Mouse (Mus musculus) embryonic facial prominence, embryonic 13.5 days (tissue): ENCODE data around the gene Trak2. TPM values are rescaled to one million over a fixed set of nuclear protein-coding genes. Genes with fewer than 3 reads are reported as not detected.
"Not testable (repeated sequence)": the region's sequence is repeated elsewhere in the genome, so short reads cannot be mapped to it uniquely, and the experiment has no call there.

Experiments used
- ATAC-seq: fragments of 200-750 bp; cut with Nextera tagmentation; 2 replicates; pipeline ENCODE4 v1.8.0; 2017; ENCODE audit warnings: low read depth; ENCODE audit not compliant: insufficient number of reproducible peaks, insufficient read depth, low FRiP score, low TSS enrichment
- H3K27ac ChIP-seq: fragments of 300-500 bp; sonication (generic); 2 replicates; pipeline ENCODE4 v1.5.1; 2015; ENCODE audit warnings: moderate library complexity, mild to moderate bottlenecking, inconsistent platforms
- H3K27me3 ChIP-seq: fragments of 300-500 bp; sonication (generic); 2 replicates; pipeline ENCODE4 v1.6.1; 2015; ENCODE audit warnings: mild to moderate bottlenecking, inconsistent platforms
- H3K36me3 ChIP-seq: fragments of 300-500 bp; sonication (generic); 2 replicates; pipeline ENCODE4 v1.6.1; 2015; ENCODE audit warnings: mild to moderate bottlenecking, inconsistent platforms
- H3K4me1 ChIP-seq: fragments of 300-500 bp; sonication (generic); 2 replicates; pipeline ENCODE4 v1.6.1; 2015; ENCODE audit warnings: inconsistent platforms
- H3K4me2 ChIP-seq: fragments of 300-500 bp; sonication (generic); 2 replicates; pipeline ENCODE4 v1.6.1; 2015; ENCODE audit warnings: moderate library complexity, mild to moderate bottlenecking, inconsistent platforms
- H3K4me3 ChIP-seq: fragments of 300-500 bp; sonication (generic); 2 replicates; pipeline ENCODE4 v1.5.1; 2015; ENCODE audit warnings: mild to moderate bottlenecking, inconsistent platforms
- H3K9ac ChIP-seq: fragments of 300-500 bp; sonication (generic); 2 replicates; pipeline ENCODE4 v1.6.1; 2015; ENCODE audit warnings: mild to moderate bottlenecking, inconsistent platforms
- H3K9me3 ChIP-seq: fragments of 300-500 bp; sonication (generic); 2 replicates; pipeline ENCODE4 v1.6.1; 2016; ENCODE audit warnings: inconsistent platforms
- WGBS: fragments of 180-500 bp; shearing (Covaris S2); methylation state at CpG from one replicate; pipeline ENCODE4 v1.1.7; 2015; ENCODE audit warnings: mixed read lengths; 5-methylcytosine and 5-hydroxymethylcytosine counted together
- polyA plus RNA-seq: library from polyadenylated mRNA; unstranded; fragments of >200 nt; fragmentation: Nextera tagmentation; extraction: Ambion mirVana; gene quantifications from 2 replicates; pipeline ENCODE4 v1.2.1, GENCODE M21; 2015

Trak2 gene
- polyA plus RNA-seq, 1 experiment from 2014 or later = 11.3 TPM

GRCm38 (mm10) chr1:58859738-58860365 is 113.4 kb downstream of the Trak2 start:
- H3K4me3 ChIP-seq, H3K27ac ChIP-seq, H3K4me2 ChIP-seq, ATAC-seq, H3K9me3 ChIP-seq, H3K27me3 ChIP-seq, H3K9ac ChIP-seq, H3K36me3 ChIP-seq, H3K4me1 ChIP-seq: not testable (repeated sequence)
- 77% methylated on average over 13 of the region's 13 CpGs for WGBS

GRCm38 (mm10) chr1:58859131-58859530 is 114.1 kb downstream of the Trak2 start:
- 84% methylated on average over 4 of the region's 4 CpGs for WGBS
- not testable (repeated sequence) for H3K36me3 ChIP-seq, ATAC-seq

GRCm38 (mm10) chr1:58856811-58857210 is 116.4 kb downstream of the Trak2 start:
- not testable (repeated sequence) for H3K4me2 ChIP-seq, H3K36me3 ChIP-seq, ATAC-seq, H3K9ac ChIP-seq, H3K27me3 ChIP-seq, H3K4me3 ChIP-seq, H3K27ac ChIP-seq, H3K4me1 ChIP-seq, H3K9me3 ChIP-seq
- WGBS = 82% methylated on average over 3 of the region's 3 CpGs

More at GRCm38 (mm10) chr1:58859131-58859530, 114.1 kb downstream of the Trak2 start:
- H3K9me3 ChIP-seq, H3K4me3 ChIP-seq, H3K27me3 ChIP-seq, H3K27ac ChIP-seq, H3K9ac ChIP-seq, H3K4me2 ChIP-seq, H3K4me1 ChIP-seq: not testable (repeated sequence)

Other genes starting within 250 kb of the Trak2 start
- 31.2 and 35.5 TPM in 2 replicates for gene Casp8, start 178.1 kb downstream of the Trak2 start, polyA plus RNA-seq
- gene Stradb, start 92 bp upstream of the Trak2 start, polyA plus RNA-seq = 29.8 and 30.7 TPM in 2 replicates
- not detected in 2 replicates for gene C2cd6, start 121.5 kb upstream of the Trak2 start, polyA plus RNA-seq
- 36.7 and 37.3 TPM in 2 replicates for gene Tmem237, start 147.0 kb upstream of the Trak2 start, polyA plus RNA-seq
- 0.38 and 0.48 TPM in 2 replicates for gene Mpp4, start 190.0 kb upstream of the Trak2 start, polyA plus RNA-seq